Mouse (Mus musculus): ENCODE measurements around the gene Dph1. TPM values are rescaled to one million over a fixed set of nuclear protein-coding genes. Genes with fewer than 3 reads are reported as not detected.
A peak's percentile ranks its signal among the peaks of the same experiment; 100 is the strongest.
"Not testable (repeated sequence)": the region's sequence is repeated elsewhere in the genome, so short reads cannot be mapped to it uniquely, and the experiment has no call there.

Dph1 gene
- polyA plus RNA-seq, 1 experiment from 2014 or later: 20.7 TPM

DNA sequence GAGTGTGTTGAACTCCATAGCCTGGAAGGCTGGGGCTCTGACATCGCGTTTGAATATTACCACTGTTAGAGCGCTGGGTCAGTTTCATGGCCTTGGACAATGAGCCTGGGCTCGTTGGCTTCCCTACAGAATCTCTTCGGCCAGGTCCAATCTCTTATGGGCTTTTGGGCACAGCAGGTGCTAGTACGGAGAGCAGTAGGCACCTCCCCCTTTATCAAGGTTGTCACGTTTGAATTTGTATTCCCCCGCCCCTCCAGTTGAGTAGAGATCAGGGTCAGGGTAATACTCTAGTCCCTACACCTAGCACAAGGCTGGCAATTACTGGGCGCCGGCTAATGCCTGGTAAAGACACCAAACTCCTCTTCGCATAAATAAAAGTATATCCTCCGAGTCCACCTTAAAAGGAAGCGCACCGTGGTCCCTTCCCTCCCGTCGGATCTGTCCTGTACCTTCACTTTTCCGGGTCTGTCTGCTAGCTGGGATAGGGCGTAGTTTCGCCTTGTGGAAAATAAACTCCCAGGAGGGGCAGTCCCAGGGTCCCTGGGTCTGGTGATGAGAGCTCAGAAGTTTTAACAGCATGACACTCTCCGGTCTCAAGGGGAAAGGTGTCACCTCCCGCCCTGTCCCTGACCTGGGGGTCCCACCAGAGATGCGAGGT, 1.2 kb downstream of the Dph1 start:
- Histone ChIP-seq H3K27me3 (ENCODE audit: control insufficient read depth, insufficient read depth, low read length) (peaks cover 16% of the 10 kb centered on the region), H3K4me3 (replicated peaks; ENCODE audit: low read length) (peak overlapping the region; percentile 71), H3K36me3 (ENCODE audit: control insufficient read depth, insufficient read depth, low read length) (no peaks in the 10 kb centered on the region), H3K9ac (ENCODE audit: low read length) (peak overlapping the region; percentile 74), H3K27ac (ENCODE audit: low read length) (peak overlapping the region; percentile 56; the same call in 1 of the 2 replicates), H3K4me1 (ENCODE audit: control insufficient read depth, insufficient read depth, low read length) (peaks cover 19% of the 10 kb centered on the region), H3K4me2 (ENCODE audit: low read depth, low read length) (peak overlapping the region; percentile 74), H3K9me3 (replicated peaks; ENCODE audit: control insufficient read depth, low read length) (no peaks in the 10 kb centered on the region)
- WGBS: under 1% methylated on average over 22 of the region's 22 CpGs
- ATAC-seq (ENCODE audit: insufficient read depth, low FRiP score): 0 out of 2 replicates have a peak, but pooled peaks have one; percentile 5

DNA sequence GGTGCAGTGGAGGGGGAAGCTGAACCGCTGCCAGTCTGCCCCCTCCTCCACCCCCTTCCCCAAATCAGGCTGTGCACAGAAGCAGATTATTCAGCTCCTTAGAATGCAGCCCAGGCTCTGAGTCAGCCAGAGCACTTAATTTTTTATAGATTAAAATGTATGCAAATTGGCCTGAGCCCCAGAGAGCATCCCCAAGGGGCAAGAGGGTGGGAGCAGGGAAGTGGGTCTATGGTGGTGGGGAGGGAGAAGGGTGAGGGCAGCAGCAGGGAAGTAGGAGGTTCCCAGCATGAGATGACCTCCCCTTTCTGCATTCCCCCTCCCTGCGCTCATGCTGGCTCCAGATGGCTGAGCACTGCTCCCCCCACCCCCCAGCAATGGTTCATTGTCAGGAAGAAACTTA, 6.1 kb downstream of the Dph1 start:
- no peak for ATAC-seq (ENCODE audit: insufficient read depth, low FRiP score)
- Histone ChIP-seq H3K4me3 (replicated peaks; ENCODE audit: low read length) (no peak overlapping the region), H3K9ac (ENCODE audit: low read length) (no peak overlapping the region), H3K36me3 (ENCODE audit: control insufficient read depth, insufficient read depth, low read length) (0 out of 2 replicates have a peak, but pooled peaks cover 3% of the 10 kb centered on the region), H3K27me3 (ENCODE audit: control insufficient read depth, insufficient read depth, low read length) (no peaks in the 10 kb centered on the region), H3K9me3 (replicated peaks; ENCODE audit: control insufficient read depth, low read length) (no peaks in the 10 kb centered on the region), H3K27ac (ENCODE audit: low read length) (no peak overlapping the region), H3K4me1 (ENCODE audit: control insufficient read depth, insufficient read depth, low read length) (0 out of 2 replicates have a peak, but pooled peaks cover 4% of the 10 kb centered on the region), H3K4me2 (ENCODE audit: low read depth, low read length) (no peak overlapping the region)
- 63% methylated on average over 2 of the region's 2 CpGs for WGBS

DNA sequence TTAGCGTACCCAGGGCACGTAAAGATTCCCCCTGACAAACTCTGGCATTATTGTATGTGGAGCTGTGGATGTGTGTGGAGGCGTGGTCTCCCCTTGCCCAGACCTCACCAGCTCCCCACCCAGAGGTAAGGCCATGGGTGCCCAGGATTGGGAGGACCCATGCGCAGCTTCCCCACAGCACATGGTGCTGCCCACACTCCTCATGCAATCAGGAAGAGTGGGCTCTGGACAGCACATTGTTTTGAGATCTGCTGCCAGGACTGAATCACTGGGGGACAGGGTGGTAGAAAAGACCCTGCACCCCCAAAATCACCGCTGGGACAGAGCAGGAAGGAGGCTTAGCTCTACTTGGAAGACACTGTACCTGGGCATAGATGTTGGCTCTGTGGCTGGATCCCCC, 6.5 kb downstream of the Dph1 start:
- H3K27ac ChIP-seq (ENCODE audit: low read length): no peak overlapping the region
- no peak for ATAC-seq (ENCODE audit: insufficient read depth, low FRiP score)
- 0 out of 2 replicates have a peak, but pooled peaks cover 3% of the 10 kb centered on the region for H3K4me1 ChIP-seq (ENCODE audit: control insufficient read depth, insufficient read depth, low read length)
- H3K4me3 ChIP-seq (replicated peaks; ENCODE audit: low read length): no peak overlapping the region
- 0 out of 2 replicates have a peak, but pooled peaks cover 3% of the 10 kb centered on the region for H3K36me3 ChIP-seq (ENCODE audit: control insufficient read depth, insufficient read depth, low read length)
- H3K9ac ChIP-seq (ENCODE audit: low read length): no peak overlapping the region
- H3K27me3 ChIP-seq (ENCODE audit: control insufficient read depth, insufficient read depth, low read length): no peaks in the 10 kb centered on the region
- WGBS: 88% methylated on average over 5 of the region's 5 CpGs
- H3K4me2 ChIP-seq (ENCODE audit: low read depth, low read length): no peak overlapping the region
- H3K9me3 ChIP-seq (replicated peaks; ENCODE audit: control insufficient read depth, low read length): no peaks in the 10 kb centered on the region

DNA sequence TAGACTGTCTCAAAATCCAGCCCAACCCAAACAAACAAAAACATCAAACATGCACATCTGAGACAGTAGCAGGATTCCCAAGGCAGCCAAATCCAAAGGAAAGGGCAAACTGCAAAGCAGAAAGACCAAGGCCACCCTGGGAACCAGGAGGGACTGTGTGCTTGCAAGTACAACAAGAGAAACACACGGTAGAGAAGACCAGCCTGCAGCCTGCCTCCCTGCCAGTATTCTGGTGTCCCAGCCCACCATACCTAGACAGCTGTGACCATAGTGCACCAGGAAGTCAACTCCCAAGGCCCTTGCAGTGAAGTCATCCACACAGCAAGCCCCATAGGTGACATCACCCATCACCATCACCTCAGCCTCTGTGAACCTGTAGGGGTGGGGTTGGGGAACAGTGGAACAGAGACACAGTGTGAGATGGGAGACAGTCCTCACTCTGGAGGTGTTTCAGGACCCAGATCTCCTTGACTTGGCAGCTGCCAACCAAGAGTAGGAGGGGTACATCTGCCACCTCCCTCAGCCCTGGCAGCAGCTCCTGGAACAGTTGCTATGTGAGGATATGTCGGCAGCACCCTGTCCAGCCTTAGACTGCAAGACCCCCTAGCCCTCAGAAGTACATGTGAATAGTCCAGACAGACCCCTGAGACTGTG, 7.0 kb downstream of the Dph1 start:
- Histone ChIP-seq H3K4me2 (ENCODE audit: low read depth, low read length) (no peak overlapping the region), H3K9ac (ENCODE audit: low read length) (no peak overlapping the region), H3K36me3 (ENCODE audit: control insufficient read depth, insufficient read depth, low read length) (0 out of 2 replicates have a peak, but pooled peaks cover 3% of the 10 kb centered on the region), H3K27ac (ENCODE audit: low read length) (no peak overlapping the region), H3K4me1 (ENCODE audit: control insufficient read depth, insufficient read depth, low read length) (no peaks in the 10 kb centered on the region), H3K9me3 (replicated peaks; ENCODE audit: control insufficient read depth, low read length) (no peaks in the 10 kb centered on the region), H3K27me3 (ENCODE audit: control insufficient read depth, insufficient read depth, low read length) (no peaks in the 10 kb centered on the region), H3K4me3 (replicated peaks; ENCODE audit: low read length) (no peak overlapping the region)
- WGBS: 66% methylated on average over 2 of the region's 2 CpGs
- no peak for ATAC-seq (ENCODE audit: insufficient read depth, low FRiP score)

DNA sequence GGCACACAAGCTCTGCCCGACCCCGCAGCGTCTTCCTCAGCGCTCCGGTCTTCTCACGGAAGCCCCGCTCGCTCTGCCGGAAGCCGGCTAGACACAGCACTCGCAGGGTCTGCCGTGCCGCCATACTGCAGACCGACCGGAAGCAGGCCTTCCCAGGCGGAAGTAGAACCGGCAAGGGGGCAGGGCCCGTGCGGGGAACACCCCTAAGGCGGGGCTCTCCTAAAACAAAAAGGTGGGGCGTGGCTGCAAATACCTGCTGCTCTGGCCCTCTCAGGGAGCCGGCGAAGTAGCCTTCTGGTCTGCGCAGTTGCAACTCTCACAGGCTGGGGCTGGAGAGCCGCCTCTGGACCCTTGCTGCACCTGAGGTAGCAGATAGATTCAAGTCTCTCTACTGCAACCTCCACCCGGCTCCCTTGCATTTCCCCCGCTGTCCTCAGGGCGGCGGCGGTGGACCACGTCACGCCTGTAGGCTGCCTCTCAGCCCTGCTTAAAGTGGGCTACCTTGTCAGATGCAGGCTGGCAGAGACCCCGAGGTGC, 12.3 kb downstream of the Dph1 start, which contains the start of gene Ovca2:
TSS of gene Ovca2 (minus strand) at position 164 of the 537 bp plus-strand sequence.
- peak within 1 kb of the TSS; percentile 93 for H3K4me2 ChIP-seq (ENCODE audit: low read depth, low read length)
- under 1% methylated on average over 33 of the region's 33 CpGs for WGBS
- H3K27ac ChIP-seq (ENCODE audit: low read length): peak within 1 kb of the TSS; percentile 69
- H3K4me1 ChIP-seq (ENCODE audit: control insufficient read depth, insufficient read depth, low read length): peaks cover 14% of the 10 kb centered on the region
- H3K4me3 ChIP-seq (replicated peaks; ENCODE audit: low read length): peak within 1 kb of the TSS; percentile 84
- H3K9me3 ChIP-seq (replicated peaks; ENCODE audit: control insufficient read depth, low read length): no peaks in the 10 kb centered on the region
- H3K36me3 ChIP-seq (ENCODE audit: control insufficient read depth, insufficient read depth, low read length): 0 out of 2 replicates have a peak, but pooled peaks cover 3% of the 10 kb centered on the region
- H3K27me3 ChIP-seq (ENCODE audit: control insufficient read depth, insufficient read depth, low read length): no peaks in the 10 kb centered on the region
- ATAC-seq (ENCODE audit: insufficient read depth, low FRiP score): peak; percentile 95
- peak within 1 kb of the TSS; percentile 89 for H3K9ac ChIP-seq (ENCODE audit: low read length)

DNA sequence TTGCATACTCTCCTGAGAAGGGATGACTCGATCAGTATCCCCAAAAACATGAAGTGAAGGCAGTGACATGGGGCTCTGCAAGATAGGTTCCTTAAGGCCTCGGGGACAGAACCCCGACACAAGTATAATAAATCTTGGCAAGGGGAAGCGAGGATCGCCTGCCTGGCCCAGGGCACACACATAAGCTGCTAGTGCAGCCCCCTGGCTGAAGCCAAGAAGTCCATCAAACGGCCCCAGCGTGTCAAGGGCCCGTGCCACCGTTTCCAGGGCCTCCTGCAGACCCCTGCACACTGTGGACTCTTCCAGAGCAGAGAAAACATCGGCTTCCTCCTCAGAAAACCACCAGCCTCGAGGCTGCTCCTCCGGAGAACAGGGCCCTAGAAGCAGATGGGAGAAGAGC, 13.0 kb downstream of the Dph1 start:
- Histone ChIP-seq H3K4me1 (ENCODE audit: control insufficient read depth, insufficient read depth, low read length) (peaks cover 16% of the 10 kb centered on the region), H3K4me2 (ENCODE audit: low read depth, low read length) (peak overlapping the region; percentile 93), H3K27ac (ENCODE audit: low read length) (peak overlapping the region; percentile 69), H3K27me3 (ENCODE audit: control insufficient read depth, insufficient read depth, low read length) (peaks cover 2% of the 10 kb centered on the region; the same call in 1 of the 2 replicates), H3K9me3 (replicated peaks; ENCODE audit: control insufficient read depth, low read length) (no peaks in the 10 kb centered on the region), H3K9ac (ENCODE audit: low read length) (peak overlapping the region; percentile 89), H3K4me3 (replicated peaks; ENCODE audit: low read length) (peak overlapping the region; percentile 84), H3K36me3 (ENCODE audit: control insufficient read depth, insufficient read depth, low read length) (0 out of 2 replicates have a peak, but pooled peaks cover 3% of the 10 kb centered on the region)
- WGBS: 45% methylated on average over 12 of the region's 12 CpGs
- no peak for ATAC-seq (ENCODE audit: insufficient read depth, low FRiP score)

DNA sequence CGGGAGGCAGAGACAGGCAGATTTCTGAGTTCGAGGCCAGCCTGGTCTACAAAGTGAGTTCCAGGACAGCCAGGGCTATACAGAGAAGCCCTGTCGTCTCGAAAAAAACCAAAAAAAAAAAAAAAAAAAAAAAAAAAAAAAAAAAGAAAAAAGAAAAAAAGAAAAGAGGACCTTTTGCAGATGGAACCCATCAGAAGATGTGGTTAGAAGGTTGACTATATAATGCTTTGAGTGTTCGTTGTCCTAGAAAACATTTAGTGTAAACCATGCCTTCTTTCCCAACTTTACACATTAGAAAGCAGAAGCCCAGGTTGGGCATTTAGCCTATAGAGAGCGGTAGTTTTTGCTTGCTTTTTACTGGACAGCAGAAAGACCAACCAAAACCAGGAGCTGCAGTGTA, 16.5 kb downstream of the Dph1 start:
- ATAC-seq (ENCODE audit: insufficient read depth, low FRiP score); H3K9me3 ChIP-seq (replicated peaks; ENCODE audit: control insufficient read depth, low read length); H3K9ac ChIP-seq (ENCODE audit: low read length); H3K4me3 ChIP-seq (replicated peaks; ENCODE audit: low read length); H3K36me3 ChIP-seq (ENCODE audit: control insufficient read depth, insufficient read depth, low read length); H3K4me2 ChIP-seq (ENCODE audit: low read depth, low read length); H3K27ac ChIP-seq (ENCODE audit: low read length): not testable (repeated sequence)
- Histone ChIP-seq H3K27me3 (ENCODE audit: control insufficient read depth, insufficient read depth, low read length) (peaks cover 23% of the 10 kb centered on the region), H3K4me1 (ENCODE audit: control insufficient read depth, insufficient read depth, low read length) (peaks cover 28% of the 10 kb centered on the region)
- WGBS: 69% methylated on average over 6 of the region's 6 CpGs

DNA sequence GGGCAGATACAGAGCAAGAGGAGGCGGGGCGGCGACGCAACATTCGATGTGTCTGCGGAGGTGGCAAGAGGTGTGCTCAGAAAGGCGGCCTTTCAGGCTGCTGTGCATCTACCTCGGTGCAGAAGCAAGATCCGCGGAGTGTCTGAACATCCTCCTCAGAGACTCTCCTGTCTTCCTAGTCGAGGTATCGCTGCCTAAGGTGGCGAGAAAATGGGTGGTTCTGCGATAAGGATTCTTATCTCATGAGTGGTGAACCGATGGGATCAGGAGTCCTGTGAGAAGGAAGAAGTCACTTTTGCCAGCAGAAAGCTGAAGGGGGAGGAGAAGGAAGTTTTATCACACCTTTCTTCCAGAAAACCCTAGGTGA, 17.3 kb downstream of the Dph1 start:
- peaks cover 30% of the 10 kb centered on the region for H3K4me1 ChIP-seq (ENCODE audit: control insufficient read depth, insufficient read depth, low read length)
- H3K4me3 ChIP-seq (replicated peaks; ENCODE audit: low read length): peak overlapping the region; percentile 66
- no peak overlapping the region for H3K9ac ChIP-seq (ENCODE audit: low read length)
- no peaks in the 10 kb centered on the region for H3K9me3 ChIP-seq (replicated peaks; ENCODE audit: control insufficient read depth, low read length)
- H3K36me3 ChIP-seq (ENCODE audit: control insufficient read depth, insufficient read depth, low read length): no peaks in the 10 kb centered on the region
- peaks cover 23% of the 10 kb centered on the region for H3K27me3 ChIP-seq (ENCODE audit: control insufficient read depth, insufficient read depth, low read length)
- ATAC-seq (ENCODE audit: insufficient read depth, low FRiP score): no peak
- H3K27ac ChIP-seq (ENCODE audit: low read length): no peak overlapping the region
- H3K4me2 ChIP-seq (ENCODE audit: low read depth, low read length): peak overlapping the region; percentile 96
- 3% methylated on average over 15 of the region's 15 CpGs for WGBS
